ENCODE assay signal across 8 mouse cellular contexts in genomic region chr2:157287542-157287941, GRCm38 (mm10). TPM values are rescaled to one million over a fixed set of nuclear protein-coding genes. Genes with fewer than 3 reads are reported as not detected.
DNase-seq lines count a peak whose midpoint lies in the region.

No protein-coding gene starts in this region.

- peak; percentile 23 to 74 for DNase-seq in adrenal gland, adult (ENCODE audit: inconsistent age in 2 of 2, low spot score in 1 of 2)
- DNase-seq in adrenal gland, adult 8-10 months = no peak
- DNase-seq in ovary, postnatal 36 days (ENCODE audit: low spot score) = peak; percentile 16
- no peak for DNase-seq in ovary, adult 18-20 months (ENCODE audit: low spot score)
- peak; percentile 36 for DNase-seq in embryo, embryonic 9.5 days (ENCODE audit: extremely low spot score)
- peak; percentile 26 to 38 for DNase-seq in kidney, adult 8-10 months
- peak; percentile 25 to 52 for DNase-seq in lung, adult 18-20 months
- peak; percentile 13 to 25 for DNase-seq in right cerebral cortex, postnatal 36 days (ENCODE audit: low spot score in 2 of 2)

RNA-seq across cellular contexts. Expression of gene Mroh8, which starts 8.2 kb away (rescaled TPM):
- total RNA-seq in adrenal gland, adult 8-10 months (2022) = under 1 TPM; 0.17 to 0.89 (median 0.31) TPM

RNA-seq across cellular contexts. Expression of gene Rpn2, which starts 8.7 kb away (rescaled TPM):
- total RNA-seq in adrenal gland, adult 8-10 months (2022) = 100 to 1,000 TPM; 315 to 330 (median 326) TPM

RNA-seq across cellular contexts. Expression of gene Ghrh, which starts 59.8 kb away (rescaled TPM):
- total RNA-seq in adrenal gland, adult 8-10 months (2022) = not detected

Comparison
In these comparisons a context has a peak if more than half of its experiments do, and no peak if none do; other contexts are left out.
1. DNase-seq: peak in adrenal gland, adult (2 of 2), ovary, postnatal 36 days (single experiment), embryo, embryonic 9.5 days (single experiment), kidney, adult 8-10 months (2 of 2), lung, adult 18-20 months (2 of 2) and right cerebral cortex, postnatal 36 days (2 of 2); none in adrenal gland, adult 8-10 months (single experiment) and ovary, adult 18-20 months (single experiment).